26 mouse cellular contexts compared by ENCODE assay signal in the genomic region with DNA sequence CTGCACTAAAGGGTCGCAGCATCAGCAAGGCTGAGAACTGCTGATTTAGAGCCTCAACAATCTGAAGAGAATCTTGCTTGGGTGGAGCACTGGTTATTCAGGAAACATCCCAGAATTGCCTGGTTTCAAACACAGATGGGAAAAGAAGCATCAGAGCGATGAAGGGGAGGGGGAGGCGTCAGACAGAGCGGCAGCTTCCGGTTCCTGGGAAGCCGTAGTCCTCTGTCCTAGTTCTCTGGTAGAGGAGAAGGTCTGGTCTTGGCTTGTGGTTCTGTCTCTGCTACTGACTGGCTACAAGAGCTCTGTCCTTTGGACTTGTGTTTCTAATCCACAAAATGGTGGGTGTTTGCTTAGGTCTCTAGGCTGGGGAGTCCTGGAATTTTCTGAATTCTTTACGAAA. TPM values are rescaled to one million over a fixed set of nuclear protein-coding genes. Genes with fewer than 3 reads are reported as not detected.
DNase-seq lines count a peak whose midpoint lies in the region; ATAC-seq and TF ChIP-seq lines count a peak whose summit lies in the region.
"Had no signal": no experiment of that assay in that cellular context is flagged by ENCODE, and none has a peak within 500 bp of the region (broad histone marks: within the 10 kb centered on the region; RNA-seq: fewer than 3 reads in every experiment).

No protein-coding gene starts in this region.

- no peaks in the 10 kb centered on the region for H3K9me3 ChIP-seq in heart, embryonic 12.5 days (replicated peaks)
- no peaks in the 10 kb centered on the region for H3K9me3 ChIP-seq in lung, embryonic 16.5 days (ENCODE audit: control insufficient read depth, low read length)
- H3K9me3 ChIP-seq: embryonic facial prominence, embryonic 15.5 days; kidney, embryonic 15.5 days; megakaryocyte, embryonic 14.5 days; midbrain, embryonic 15.5 days; neural tube, embryonic 12.5 days had no signal

- no peak overlapping the region for H3K4me3 ChIP-seq in heart, embryonic 12.5 days
- H3K4me3 ChIP-seq in lung, embryonic 16.5 days (ENCODE audit: low read length) = no peak overlapping the region
- H3K4me3 ChIP-seq in lung, adult 2 months (replicated peaks; ENCODE audit: extremely low read depth, low read depth, low read length) = no peak overlapping the region
- H3K4me3 ChIP-seq: embryonic facial prominence, embryonic 15.5 days; kidney, embryonic 15.5 days; left cerebral cortex, adult 2 months; megakaryocyte, embryonic 14.5 days; midbrain, embryonic 15.5 days; neural tube, embryonic 12.5 days had no signal

- peaks cover 63% of the 10 kb centered on the region for H3K4me1 ChIP-seq in heart, embryonic 12.5 days (replicated peaks)
- H3K4me1 ChIP-seq in lung, embryonic 16.5 days (replicated peaks; ENCODE audit: control insufficient read depth, insufficient read depth, low read length) = peaks cover 10% of the 10 kb centered on the region
- no peaks in the 10 kb centered on the region; the same call in 1 of the 2 replicates for H3K4me1 ChIP-seq in lung, adult 2 months (ENCODE audit: control insufficient read depth, insufficient read depth, low read length)
- H3K4me1 ChIP-seq: midbrain, embryonic 15.5 days had no signal

- 58% methylated on average over 7 of the region's 7 CpGs for WGBS in heart, embryonic 12.5 days
- 65% methylated on average over 7 of the region's 7 CpGs for WGBS in lung, embryonic 16.5 days
- WGBS in lung, adult 2 months = 73% methylated on average over 7 of the region's 7 CpGs

- TF ChIP-seq POLR2A in lung, adult 2 months (IDR thresholded peaks at IDR 0.05; ENCODE audit: borderline replicate concordance, extremely low read depth, low read depth, low read length) = no peak

- no peak overlapping the region for H3K4me2 ChIP-seq in heart, embryonic 12.5 days
- no peak overlapping the region for H3K4me2 ChIP-seq in lung, embryonic 16.5 days (ENCODE audit: low read depth, low read length)
- H3K4me2 ChIP-seq: embryonic facial prominence, embryonic 15.5 days; kidney, embryonic 15.5 days; liver, embryonic 11.5 days; midbrain, embryonic 15.5 days; neural tube, embryonic 12.5 days had no signal

- H3K27me3 ChIP-seq in heart, embryonic 12.5 days (replicated peaks) = no peaks in the 10 kb centered on the region
- no peaks in the 10 kb centered on the region for H3K27me3 ChIP-seq in lung, embryonic 16.5 days (ENCODE audit: control insufficient read depth, insufficient read depth, low read depth, low read length)
- H3K27me3 ChIP-seq: embryonic facial prominence, embryonic 15.5 days; kidney, embryonic 15.5 days; megakaryocyte, embryonic 14.5 days; midbrain, embryonic 15.5 days; neural tube, embryonic 12.5 days had no signal

- H3K36me3 ChIP-seq in heart, embryonic 12.5 days = no peaks in the 10 kb centered on the region
- H3K36me3 ChIP-seq in lung, embryonic 16.5 days (ENCODE audit: control insufficient read depth, insufficient read depth, low read length) = no peaks in the 10 kb centered on the region
- H3K36me3 ChIP-seq: embryonic facial prominence, embryonic 15.5 days; kidney, embryonic 15.5 days; midbrain, embryonic 15.5 days; neural tube, embryonic 12.5 days had no signal

- TF ChIP-seq CTCF in lung, adult 2 months (IDR thresholded peaks at IDR 0.05; ENCODE audit: insufficient read depth, low read length) = no peak

- peak; percentile 48 for ATAC-seq in frontal cortex, adult (ENCODE audit: low TSS enrichment)
- no peak for ATAC-seq in heart, embryonic 12.5 days (ENCODE audit: insufficient number of reproducible peaks, low FRiP score)
- ATAC-seq in lung, embryonic 16.5 days (ENCODE audit: low read depth) = no peak
- ATAC-seq: forebrain, embryonic 14.5 days; intestine, postnatal 0 days; liver, postnatal 0 days; midbrain, embryonic 15.5 days had no signal

- peak overlapping the region; percentile 24; the same call in 1 of the 2 replicates for H3K9ac ChIP-seq in heart, embryonic 12.5 days
- H3K9ac ChIP-seq in lung, embryonic 16.5 days (ENCODE audit: low read length) = 0 out of 2 replicates have a peak overlapping the region, but pooled peaks have one; percentile 6
- H3K9ac ChIP-seq: embryonic facial prominence, embryonic 15.5 days; kidney, embryonic 15.5 days; liver, postnatal 0 days; midbrain, embryonic 15.5 days; neural tube, embryonic 12.5 days had no signal

- peak overlapping the region; percentile 87 for H3K27ac ChIP-seq in heart, embryonic 12.5 days (ENCODE audit: poor library complexity, severe bottlenecking)
- no peak overlapping the region for H3K27ac ChIP-seq in lung, embryonic 16.5 days (ENCODE audit: low read length)
- H3K27ac ChIP-seq: kidney, embryonic 15.5 days; midbrain, embryonic 15.5 days; neural tube, embryonic 12.5 days had no signal

- DNase-seq in frontal cortex, postnatal 25 days (ENCODE audit: low spot score in 2 of 2) = no peak
- DNase-seq in heart, adult 9 months (ENCODE audit: low spot score in 2 of 2) = no peak
- DNase-seq in lung, adult 2 months = no peak
- peak; percentile 66 for DNase-seq in yolk sac, embryonic 10.5 days (ENCODE audit: low spot score)
- no peak for DNase-seq in ovary, postnatal 14 days (ENCODE audit: low spot score)
- DNase-seq: adrenal gland, postnatal 14 days; cerebellum, adult 9-10 months; gastrocnemius, postnatal 36 days; kidney, postnatal 36 days; liver, postnatal 0 days; lung, postnatal 36 days; retina, postnatal 1 day; right cerebral cortex, postnatal 25 days; spleen, adult 18-20 months had no signal

RNA-seq across cellular contexts. Expression of gene Prickle1, which starts 57.9 kb away (rescaled TPM):
- 42.2 and 43.7 TPM in 2 replicates for polyA plus RNA-seq in heart, embryonic 12.5 days (2016; fragmentation: Nextera tagmentation; extraction: Ambion mirVana)
- 24.0 and 25.6 TPM in 2 replicates for polyA plus RNA-seq in lung, embryonic 16.5 days (2015; fragmentation: Nextera tagmentation; extraction: Ambion mirVana)
- polyA plus RNA-seq in lung, adult 2 months (2012; rRNA removed) = 44.2 and 62.3 TPM in 2 replicates
